Mouse (Mus musculus) midbrain, embryonic 15.5 days (tissue): ENCODE measurements around the gene Ubald2. TPM values are rescaled to one million over a fixed set of nuclear protein-coding genes. Genes with fewer than 3 reads are reported as not detected.

Experiments used
- ATAC-seq: fragments of 200-750 bp; cut with Nextera tagmentation; replicated peaks from 2 replicates; pipeline ENCODE4 v1.8.0; 2017; ENCODE audit warnings: moderate TSS enrichment
- H3K27ac ChIP-seq: fragments of 300-500 bp; sonication (generic); 2 replicates; pipeline ENCODE4 v1.5.1; 2015; ENCODE audit warnings: mild to moderate bottlenecking, inconsistent platforms
- H3K27me3 ChIP-seq: fragments of 300-500 bp; sonication (generic); replicated peaks from 2 replicates; pipeline ENCODE4 v1.6.1; 2015; ENCODE audit warnings: inconsistent platforms
- H3K36me3 ChIP-seq: fragments of 300-500 bp; sonication (generic); replicated peaks from 2 replicates; pipeline ENCODE4 v1.6.1; 2015; ENCODE audit warnings: inconsistent platforms
- H3K4me1 ChIP-seq: fragments of 300-500 bp; sonication (generic); 2 replicates; pipeline ENCODE4 v1.6.1; 2015; ENCODE audit warnings: inconsistent platforms
- H3K4me2 ChIP-seq: fragments of 300-500 bp; sonication (generic); 2 replicates; pipeline ENCODE4 v1.6.1; 2015; ENCODE audit warnings: inconsistent platforms, mild to moderate bottlenecking, moderate library complexity
- H3K4me3 ChIP-seq: fragments of 300-500 bp; sonication (generic); 2 replicates; pipeline ENCODE4 v1.5.1; 2015; ENCODE audit warnings: mild to moderate bottlenecking, inconsistent platforms
- H3K9ac ChIP-seq: fragments of 300-500 bp; sonication (generic); 2 replicates; pipeline ENCODE4 v1.6.1; 2015; ENCODE audit warnings: mild to moderate bottlenecking, inconsistent platforms
- H3K9me3 ChIP-seq: fragments of 300-500 bp; sonication (generic); 2 replicates; pipeline ENCODE4 v1.6.1; 2016; ENCODE audit warnings: inconsistent platforms
- WGBS: fragments of 180-500 bp; shearing (Covaris S2); methylation state at CpG from one replicate; pipeline ENCODE4 v1.1.7; 2015; ENCODE audit warnings: mixed read lengths; 5-methylcytosine and 5-hydroxymethylcytosine counted together
- polyA plus RNA-seq: library from polyadenylated mRNA; unstranded; fragments of >200 nt; fragmentation: Nextera tagmentation; extraction: Ambion mirVana; gene quantifications from 2 replicates; pipeline ENCODE4 v1.2.1, GENCODE M21; 2015

Gene Ubald2
- polyA plus RNA-seq, 1 experiment from 2014 or later = 40.9 TPM

GRCm38 (mm10) chr11:116430723-116431427 lies 3.0 kb upstream of the Ubald2 start:
- Histone ChIP-seq H3K27me3 (no peaks in the 10 kb centered on the region), H3K36me3 (no peaks in the 10 kb centered on the region), H3K4me3 (no peak overlapping the region), H3K9ac (no peak overlapping the region), H3K4me1 (peaks cover 15% of the 10 kb centered on the region), H3K9me3 (no peaks in the 10 kb centered on the region), H3K27ac (no peak overlapping the region), H3K4me2 (peak overlapping the region; percentile 5; the same call in 1 of the 2 replicates)
- no peak for ATAC-seq
- WGBS = 39% methylated on average over 22 of the region's 22 CpGs

DNA sequence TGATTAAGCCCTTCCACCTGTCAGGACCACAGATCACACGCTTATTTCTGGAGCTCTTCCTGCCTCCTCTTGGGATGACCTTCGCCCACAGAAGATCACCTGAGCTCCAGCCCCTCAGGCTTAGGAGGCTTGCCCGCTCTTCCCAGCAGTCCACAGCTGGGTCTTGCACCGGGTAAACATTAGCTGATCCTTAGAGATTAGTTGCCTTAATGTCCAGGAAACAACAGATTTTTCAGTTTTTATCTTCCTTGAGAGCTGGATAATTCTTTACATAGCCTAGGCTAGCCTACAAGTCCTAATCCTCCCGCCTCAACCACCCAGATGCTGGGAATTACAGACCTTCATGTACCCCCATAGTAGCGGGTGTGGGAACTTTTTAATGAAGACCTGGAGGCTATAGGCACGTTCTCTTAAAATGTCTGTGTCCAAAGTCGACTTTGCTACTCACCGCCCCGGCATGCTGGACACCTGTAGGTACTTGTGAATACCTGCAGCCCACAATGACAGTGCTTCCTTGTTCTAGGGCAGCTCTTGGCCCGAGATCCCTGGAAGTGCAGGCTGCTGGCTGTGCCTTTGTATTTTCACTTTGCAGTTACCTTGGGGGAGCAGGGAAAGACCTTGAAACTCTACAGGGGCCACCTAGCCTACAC lies 2.3 kb upstream of the Ubald2 start:
- WGBS = 52% methylated on average over 11 of the region's 11 CpGs
- no peak for ATAC-seq

DNA sequence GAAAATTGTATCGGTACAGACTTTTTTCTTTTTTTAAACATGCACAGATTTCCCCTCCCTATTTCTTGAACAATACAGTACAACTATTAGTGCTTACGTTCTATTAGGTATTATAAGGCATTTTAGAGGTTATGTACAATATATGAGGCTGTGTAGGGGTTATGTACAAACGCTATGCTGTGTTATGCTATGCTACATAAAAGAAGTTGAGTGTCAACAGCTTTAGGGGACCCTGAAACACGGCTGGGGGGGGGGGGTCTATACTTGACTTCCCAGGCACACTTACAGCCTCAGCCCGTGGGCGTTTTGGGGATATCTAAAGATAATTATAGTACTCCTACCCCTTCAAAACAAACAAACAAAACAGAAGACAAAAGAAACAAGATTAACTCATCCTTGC lies 1.8 kb upstream of the Ubald2 start:
- H3K9me3 ChIP-seq = no peaks in the 10 kb centered on the region
- no peak overlapping the region for H3K9ac ChIP-seq
- 53% methylated on average over 6 of the region's 6 CpGs for WGBS
- H3K4me1 ChIP-seq = peaks cover 28% of the 10 kb centered on the region
- H3K27me3 ChIP-seq = no peaks in the 10 kb centered on the region
- H3K36me3 ChIP-seq = no peaks in the 10 kb centered on the region
- no peak overlapping the region for H3K4me2 ChIP-seq
- H3K4me3 ChIP-seq = no peak overlapping the region
- no peak overlapping the region for H3K27ac ChIP-seq
- ATAC-seq = no peak

More for the DNA sequence above, 2.3 kb upstream of the Ubald2 start:
- no peaks in the 10 kb centered on the region for H3K27me3 ChIP-seq
- no peaks in the 10 kb centered on the region for H3K36me3 ChIP-seq
- no peaks in the 10 kb centered on the region for H3K9me3 ChIP-seq
- no peak overlapping the region for H3K4me3 ChIP-seq
- H3K9ac ChIP-seq = no peak overlapping the region
- peak overlapping the region; percentile 5; the same call in 1 of the 2 replicates for H3K4me2 ChIP-seq
- H3K4me1 ChIP-seq = peaks cover 22% of the 10 kb centered on the region
- no peak overlapping the region for H3K27ac ChIP-seq

- WGBS = 60% methylated on average over 8 of the region's 8 CpGs
- no peaks in the 10 kb centered on the region for H3K9me3 ChIP-seq
Observed at GRCm38 (mm10) chr11:116432593-116433355, 1.1 kb upstream of the Ubald2 start.

GRCm38 (mm10) chr11:116434287-116434966 lies 533 bp downstream of the Ubald2 start:
- peak; percentile 67 for ATAC-seq

More at GRCm38 (mm10) chr11:116432593-116433355, 1.1 kb upstream of the Ubald2 start:
- no peak for ATAC-seq
- Histone ChIP-seq H3K36me3 (no peaks in the 10 kb centered on the region), H3K4me1 (peaks cover 33% of the 10 kb centered on the region), H3K4me3 (no peak overlapping the region), H3K4me2 (0 out of 2 replicates have a peak overlapping the region, but pooled peaks have one; percentile 29), H3K9ac (no peak overlapping the region), H3K27me3 (no peaks in the 10 kb centered on the region), H3K27ac (no peak overlapping the region)

DNA sequence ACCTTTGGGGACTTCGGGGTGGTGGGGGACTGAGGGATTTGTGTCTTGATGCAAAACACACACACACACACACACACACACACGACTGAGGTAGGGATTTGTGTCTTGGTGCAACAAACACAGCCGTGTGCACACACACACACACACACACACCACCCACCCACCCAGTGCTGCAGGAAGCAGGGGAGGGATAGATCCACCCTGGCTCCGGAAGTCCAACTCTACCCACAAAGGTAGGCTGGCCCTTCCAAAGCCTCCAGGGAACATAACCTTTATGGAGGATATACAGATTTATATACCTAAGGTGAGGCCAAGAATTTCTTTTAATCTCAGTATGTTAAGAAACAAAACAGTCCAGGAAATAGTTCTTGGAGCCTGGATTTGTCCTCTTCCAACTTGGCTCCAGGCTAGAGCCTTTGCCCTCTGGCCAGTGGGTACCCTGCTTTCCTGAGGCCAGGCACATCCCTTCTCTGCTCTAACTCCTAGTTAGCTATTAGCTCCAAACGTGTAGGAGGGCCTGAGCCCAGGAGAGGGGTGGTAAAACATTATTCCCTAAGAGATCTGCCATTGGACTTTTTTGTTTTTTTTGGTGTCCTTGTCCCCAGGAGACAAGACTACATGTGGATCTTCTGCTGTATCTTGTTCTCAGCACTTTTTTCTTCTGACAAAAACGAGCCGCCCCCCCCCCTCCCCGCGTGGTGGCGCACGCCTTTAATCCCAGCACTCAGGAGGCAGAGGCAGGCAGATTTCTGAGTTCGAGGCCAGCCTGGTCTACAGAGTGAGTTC lies 1.3 kb downstream of the Ubald2 start:
- peak overlapping the region; percentile 79 for H3K4me3 ChIP-seq
- ATAC-seq = no peak
- no peaks in the 10 kb centered on the region for H3K9me3 ChIP-seq
- peak overlapping the region; percentile 91 for H3K27ac ChIP-seq
- 51% methylated on average over 12 of the region's 12 CpGs for WGBS
- peak overlapping the region; percentile 84 for H3K9ac ChIP-seq
- no peaks in the 10 kb centered on the region for H3K27me3 ChIP-seq
- peaks cover 33% of the 10 kb centered on the region for H3K4me1 ChIP-seq
- H3K36me3 ChIP-seq = no peaks in the 10 kb centered on the region; the same call in 1 of the 2 replicates
- H3K4me2 ChIP-seq = peak overlapping the region; percentile 70

More at GRCm38 (mm10) chr11:116434287-116434966, 533 bp downstream of the Ubald2 start:
- peak overlapping the region; percentile 84 for H3K9ac ChIP-seq
- H3K9me3 ChIP-seq = no peaks in the 10 kb centered on the region
- under 1% methylated on average over 54 of the region's 67 CpGs for WGBS
- H3K27ac ChIP-seq = peak overlapping the region; percentile 91
- H3K4me1 ChIP-seq = peaks cover 33% of the 10 kb centered on the region
- H3K4me3 ChIP-seq = peak overlapping the region; percentile 79
- peak overlapping the region; percentile 70 for H3K4me2 ChIP-seq
- H3K27me3 ChIP-seq = no peaks in the 10 kb centered on the region
- no peaks in the 10 kb centered on the region; the same call in 1 of the 2 replicates for H3K36me3 ChIP-seq

DNA sequence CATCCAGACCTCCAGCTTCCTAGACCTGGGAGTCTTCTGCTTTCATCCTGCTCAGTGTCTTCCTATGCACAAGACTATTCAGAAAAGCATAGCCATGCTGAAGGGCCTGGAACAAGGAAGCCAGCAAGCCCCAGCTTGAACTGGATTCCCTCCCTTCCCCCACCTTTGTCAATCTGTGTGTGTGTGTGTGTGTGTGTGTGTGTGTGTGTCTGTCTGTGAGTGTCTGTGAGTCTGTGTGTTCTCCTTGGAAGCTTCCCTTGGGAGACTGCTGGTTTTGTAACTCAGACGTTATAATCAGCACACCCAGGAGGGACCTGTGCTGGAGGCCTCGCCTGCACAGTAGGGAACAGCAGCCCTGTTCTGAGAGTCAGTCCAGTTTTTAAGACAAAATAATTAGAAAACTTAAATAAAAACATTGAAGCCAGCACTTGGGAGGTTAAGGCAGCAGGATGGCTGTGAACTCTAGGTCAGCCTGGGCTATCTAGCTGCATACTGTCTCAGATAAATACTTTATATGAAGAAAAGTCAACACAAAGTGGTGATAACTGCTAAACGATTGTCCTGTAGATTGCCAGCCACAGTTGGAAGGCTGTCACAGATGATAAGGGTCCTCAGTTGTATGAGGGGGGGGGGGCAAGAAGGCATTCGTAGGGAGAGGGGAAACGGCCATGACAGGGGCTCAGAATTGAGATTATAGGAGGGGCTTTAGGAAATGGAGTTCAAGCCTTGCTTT lies 2.3 kb downstream of the Ubald2 start:
- 55% methylated on average over 5 of the region's 5 CpGs for WGBS
- Histone ChIP-seq H3K4me1 (peaks cover 32% of the 10 kb centered on the region), H3K4me3 (peak overlapping the region; percentile 79), H3K27me3 (no peaks in the 10 kb centered on the region), H3K36me3 (no peaks in the 10 kb centered on the region; the same call in 1 of the 2 replicates), H3K9me3 (no peaks in the 10 kb centered on the region), H3K27ac (no peak overlapping the region), H3K4me2 (peak overlapping the region; percentile 70), H3K9ac (peak overlapping the region; percentile 17; the same call in 1 of the 2 replicates)
- no peak for ATAC-seq

- no peak for ATAC-seq
- H3K27ac ChIP-seq = no peak overlapping the region
- peaks cover 30% of the 10 kb centered on the region for H3K4me1 ChIP-seq
- no peaks in the 10 kb centered on the region for H3K27me3 ChIP-seq
- H3K4me2 ChIP-seq = peak overlapping the region; percentile 70
- no peaks in the 10 kb centered on the region for H3K9me3 ChIP-seq
- no peak overlapping the region for H3K4me3 ChIP-seq
- WGBS = 64% methylated on average over 4 of the region's 4 CpGs
- H3K36me3 ChIP-seq = no peaks in the 10 kb centered on the region; the same call in 1 of the 2 replicates
- H3K9ac ChIP-seq = peak overlapping the region; percentile 17; the same call in 1 of the 2 replicates
Observed at GRCm38 (mm10) chr11:116436725-116437331, 2.9 kb downstream of the Ubald2 start.

DNA sequence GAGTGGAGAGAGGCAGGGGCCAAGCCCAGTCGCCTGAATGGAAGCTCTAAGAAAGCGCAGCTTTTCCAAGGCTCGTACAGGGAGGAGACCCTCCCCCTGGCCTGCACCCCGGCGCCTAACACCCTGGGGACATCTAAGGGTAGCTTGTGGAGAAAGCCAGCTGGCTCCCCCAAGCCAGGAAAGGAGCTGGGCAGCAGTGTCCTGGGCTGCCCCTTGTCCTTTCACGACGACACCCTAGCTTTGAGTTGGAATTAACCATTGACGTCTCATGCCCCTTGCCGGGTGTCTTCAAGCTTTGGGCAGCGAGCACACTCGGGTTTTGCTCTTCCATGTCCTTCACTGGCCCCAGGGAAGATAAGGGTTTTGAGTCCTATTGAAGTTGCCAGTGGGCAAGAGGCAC lies 3.6 kb downstream of the Ubald2 start:
- no peak for ATAC-seq
- H3K9ac ChIP-seq = no peak overlapping the region
- 85% methylated on average over 11 of the region's 11 CpGs for WGBS

More for the DNA sequence above, 3.6 kb downstream of the Ubald2 start:
- H3K36me3 ChIP-seq = no peaks in the 10 kb centered on the region; the same call in 1 of the 2 replicates
- no peaks in the 10 kb centered on the region for H3K27me3 ChIP-seq
- H3K9me3 ChIP-seq = no peaks in the 10 kb centered on the region
- no peak overlapping the region for H3K27ac ChIP-seq
- H3K4me1 ChIP-seq = peaks cover 30% of the 10 kb centered on the region
- H3K4me2 ChIP-seq = no peak overlapping the region
- no peak overlapping the region for H3K4me3 ChIP-seq
